Mouse (Mus musculus): ENCODE measurements around the gene Tecta.

- no peak for TF ChIP-seq CTCF (IDR thresholded peaks at IDR 0.05; ENCODE audit: low read depth, low read length)
- no peak for TF ChIP-seq GATA1 (IDR thresholded peaks at IDR 0.05; ENCODE audit: borderline replicate concordance, low read length)
- TF ChIP-seq TAL1 (conservative IDR thresholded peaks at IDR 0.05; ENCODE audit: low read depth, low read length) = no peak
- TF ChIP-seq POLR2AphosphoS5 (IDR thresholded peaks at IDR 0.05; ENCODE audit: insufficient replicate concordance, low read depth, low read length) = no peak
- no peak for TF ChIP-seq GATA2 (IDR thresholded peaks at IDR 0.05; ENCODE audit: borderline replicate concordance, low read depth, low read length)
Observed at GRCm38 (mm10) chr9:42439446-42439845, 39.7 kb upstream of the Tecta start.

Data from G1E (cell line).